Mouse (Mus musculus): ENCODE results near the gene Olfr1324.
A peak's percentile ranks its signal among the peaks of the same experiment; 100 is the strongest.
"Not testable (repeated sequence)": the region's sequence is repeated elsewhere in the genome, so short reads cannot be mapped to it uniquely, and the experiment has no call there.

The Olfr1324 gene

GRCm38 (mm10) chrX:50428398-50428797 is at the start of gene Olfr1324:
Gene Olfr1324 (minus strand): TSS chrX:50428498.
- no peak for ATAC-seq (ENCODE audit: insufficient number of reproducible peaks, low FRiP score, low TSS enrichment)

- not testable (repeated sequence) for ATAC-seq (ENCODE audit: insufficient number of reproducible peaks, low FRiP score, low TSS enrichment)
Observed at GRCm38 (mm10) chrX:50470341-50470740, 42.0 kb upstream of the Olfr1324 start.

DNA sequence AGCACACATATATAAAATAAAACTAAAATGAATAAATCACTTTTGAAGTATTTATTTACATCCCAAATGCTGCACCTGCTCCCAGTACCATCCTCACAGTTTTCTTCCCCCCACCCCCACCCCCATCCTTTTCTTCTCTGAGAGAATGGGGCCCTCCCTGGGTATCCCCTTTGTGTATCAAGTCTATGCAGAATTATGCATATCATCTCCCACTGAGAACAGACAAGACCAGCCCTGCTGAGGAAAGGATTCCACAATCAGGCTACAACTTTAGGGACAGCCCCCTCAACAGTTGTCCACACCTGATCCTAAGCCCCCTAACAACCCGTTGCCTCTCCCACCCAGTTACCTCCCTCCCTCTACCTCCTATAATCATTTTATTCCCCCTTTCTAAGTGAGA is 27.8 kb upstream of the Olfr1324 start:
- no peak for ATAC-seq (ENCODE audit: insufficient number of reproducible peaks, low FRiP score, low TSS enrichment)

DNA sequence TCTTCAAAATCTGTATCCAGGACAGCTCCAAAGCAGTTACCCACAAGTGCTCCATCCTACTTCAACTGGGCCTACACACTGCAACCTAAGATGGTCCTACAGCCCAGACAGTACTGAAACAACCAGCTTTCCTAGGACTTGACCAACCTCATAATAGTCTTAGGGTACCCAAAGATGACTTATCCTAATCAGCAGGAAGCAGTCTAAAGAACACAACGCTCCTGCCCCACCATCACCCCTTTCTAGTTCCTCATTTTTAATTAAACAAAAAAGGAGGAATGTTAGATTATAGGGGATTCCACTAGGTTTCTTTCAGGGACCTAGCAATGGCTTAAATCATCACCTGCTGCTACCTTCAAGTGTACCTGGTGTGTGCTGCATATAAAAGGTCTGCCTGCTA is 15.1 kb upstream of the Olfr1324 start:
- ATAC-seq (ENCODE audit: insufficient number of reproducible peaks, low FRiP score, low TSS enrichment): no peak

DNA sequence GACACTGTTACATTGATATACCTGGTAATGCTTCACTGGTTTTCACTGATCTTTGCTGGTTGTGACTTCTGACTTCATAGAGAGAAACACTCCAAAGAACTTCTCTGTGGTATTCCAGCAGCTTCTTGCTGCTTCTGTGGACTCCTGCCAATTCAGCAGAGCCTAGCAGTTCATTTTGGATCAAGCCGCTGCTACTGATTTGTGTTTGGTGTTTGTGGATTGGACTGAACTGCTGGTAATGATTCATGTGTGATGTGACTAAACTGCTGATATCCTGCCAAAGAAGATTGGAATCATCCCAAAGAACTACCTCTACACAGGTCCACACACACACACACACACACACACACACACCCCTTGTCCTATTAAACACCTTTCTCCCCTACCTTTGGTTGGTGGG is 14.4 kb upstream of the Olfr1324 start:
- ATAC-seq (ENCODE audit: insufficient number of reproducible peaks, low FRiP score, low TSS enrichment): no peak

DNA sequence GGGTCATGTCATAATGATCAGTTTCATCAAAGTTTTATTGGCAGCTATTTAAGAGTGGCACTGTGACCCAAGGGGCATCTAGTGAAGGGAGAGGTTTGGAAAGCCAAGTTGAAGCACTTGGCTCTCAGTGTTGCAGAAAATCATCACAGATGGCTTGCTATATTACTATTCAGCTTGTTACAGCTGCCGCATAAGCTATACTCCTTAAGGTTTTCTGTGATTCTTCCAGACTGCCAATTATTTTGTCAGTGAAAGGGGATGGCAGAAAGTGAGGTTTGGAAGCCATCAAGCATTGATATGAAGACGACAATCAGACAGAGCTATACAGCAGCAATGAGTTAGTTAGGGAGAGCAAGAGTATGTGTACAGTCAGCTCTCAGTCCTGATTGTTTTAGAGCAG is 4.2 kb upstream of the Olfr1324 start:
- ATAC-seq (ENCODE audit: insufficient number of reproducible peaks, low FRiP score, low TSS enrichment): no peak

GRCm38 (mm10) chrX:50427712-50428328 is 478 bp downstream of the Olfr1324 start:
- no peak for ATAC-seq (ENCODE audit: insufficient number of reproducible peaks, low FRiP score, low TSS enrichment)

DNA sequence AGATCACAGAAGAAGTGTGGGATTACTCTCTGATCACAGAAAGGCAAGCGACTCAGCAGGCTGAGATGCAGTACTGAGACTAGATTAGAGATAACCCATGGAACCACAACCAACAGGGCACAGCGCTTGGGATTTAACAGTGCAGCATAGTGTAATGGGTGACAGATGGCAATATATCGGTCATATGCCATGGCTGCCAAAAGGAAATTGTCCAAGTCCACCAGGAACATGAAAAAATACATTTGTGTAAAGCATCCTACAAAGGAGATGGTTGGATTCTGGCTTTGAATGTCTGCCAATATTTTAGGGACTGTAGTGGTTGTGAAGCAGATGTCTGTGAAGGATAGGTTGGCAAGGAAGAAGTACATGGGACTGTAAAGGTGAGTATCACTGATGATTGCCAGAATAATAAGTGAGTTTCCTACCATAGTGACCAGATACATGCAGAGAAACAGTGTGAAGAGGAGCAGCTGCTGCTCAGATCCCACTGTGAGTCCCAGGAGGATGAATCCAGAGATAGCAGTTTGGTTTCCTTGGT is 2.3 kb downstream of the Olfr1324 start:
- ATAC-seq (ENCODE audit: insufficient number of reproducible peaks, low FRiP score, low TSS enrichment): peak; percentile 95

DNA sequence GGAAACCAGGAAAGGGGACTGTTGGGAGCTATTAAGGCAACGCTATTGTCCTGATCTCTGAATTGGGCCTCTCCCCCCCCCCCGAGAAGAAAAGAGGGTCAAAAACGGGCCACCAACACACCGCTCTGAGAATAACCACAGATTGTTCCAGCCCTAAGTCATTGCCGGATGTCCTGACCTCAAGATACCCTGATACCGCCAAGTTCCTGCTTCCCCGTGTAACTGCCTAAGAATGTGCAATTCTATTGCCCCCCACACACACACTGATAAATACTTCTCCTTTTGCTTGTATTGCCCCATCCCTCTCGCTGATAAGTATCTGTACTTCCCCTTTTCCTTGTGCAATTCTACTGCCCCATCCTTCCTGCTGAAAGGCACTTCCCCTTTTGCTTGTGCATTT is 17.9 kb downstream of the Olfr1324 start:
- not testable (repeated sequence) for ATAC-seq (ENCODE audit: insufficient number of reproducible peaks, low FRiP score, low TSS enrichment)

GRCm38 (mm10) chrX:50390616-50391015 is 37.7 kb downstream of the Olfr1324 start:
- not testable (repeated sequence) for ATAC-seq (ENCODE audit: insufficient number of reproducible peaks, low FRiP score, low TSS enrichment)

- no peak for ATAC-seq (ENCODE audit: insufficient number of reproducible peaks, low FRiP score, low TSS enrichment)
Observed at GRCm38 (mm10) chrX:50374978-50375377, 53.3 kb downstream of the Olfr1324 start.

Data from cerebellum, adult (tissue).